ENCODE assay signal across 8 mouse cellular contexts in genomic region chr14:16219015-16219414, GRCm38 (mm10). TPM values are rescaled to one million over a fixed set of nuclear protein-coding genes. Genes with fewer than 3 reads are reported as not detected.
A peak's percentile ranks its signal among the peaks of the same experiment; 100 is the strongest.
DNase-seq lines count a peak whose midpoint lies in the region.

No protein-coding gene starts in this region.

- DNase-seq in adrenal gland, adult 2 months, result peak; percentile 13
- DNase-seq in adrenal gland, postnatal 4 days (ENCODE audit: low spot score in 2 of 2), result no peak
- DNase-seq in kidney, postnatal 10 days, result peak; percentile 21
- DNase-seq in kidney, adult 18-20 months, result no peak
- DNase-seq in ZHBTc4 (ENCODE audit: low read depth, low spot score), result peak; percentile 39
- DNase-seq in lung, postnatal 10 days, result peak; percentile 42
- DNase-seq in testis, postnatal 14 days (ENCODE audit: low spot score), result no peak
- DNase-seq in spleen, postnatal 36 days (ENCODE audit: low spot score in 2 of 2), result no peak

RNA-seq across cellular contexts. Expression of gene Ngly1, which starts 30.1 kb away (rescaled TPM):
- total RNA-seq in adrenal gland, adult 2 months (2021), result 10 to 100 TPM; 50.6 to 55.0 TPM
- 67.2 and 68.1 TPM in 2 replicates for polyA plus RNA-seq in adrenal gland, adult 2 months (2012; rRNA removed)
- 10 to 100 TPM; 42.6 to 49.3 TPM for total RNA-seq in adrenal gland, postnatal 4 days (2021)

RNA-seq across cellular contexts. Expression of gene Oxsm, which starts 30.6 kb away (rescaled TPM):
- 10 to 100 TPM; 16.8 to 19.9 TPM for total RNA-seq in adrenal gland, adult 2 months (2021)
- 5.1 and 5.2 TPM in 2 replicates for polyA plus RNA-seq in adrenal gland, adult 2 months (2012; rRNA removed)
- 10 to 100 TPM; 20.5 to 22.2 TPM for total RNA-seq in adrenal gland, postnatal 4 days (2021)

Comparison
In these comparisons a context has a peak if more than half of its experiments do, and no peak if none do; other contexts are left out.
1. DNase-seq: peak in adrenal gland, adult 2 months (single experiment), kidney, postnatal 10 days (single experiment), ZHBTc4 (single experiment) and lung, postnatal 10 days (single experiment); none in adrenal gland, postnatal 4 days (0 of 2), kidney, adult 18-20 months (single experiment), testis, postnatal 14 days (single experiment) and spleen, postnatal 36 days (0 of 2).